Mouse (Mus musculus): Measurements from ENCODE around the gene Agpat3. TPM values are rescaled to one million over a fixed set of nuclear protein-coding genes. Genes with fewer than 3 reads are reported as not detected.
A peak's percentile ranks its signal among the peaks of the same experiment; 100 is the strongest.

Gene Agpat3
- total RNA-seq, 4 experiments from 2014 or later: 201 to 224 (median 209) TPM

DNA sequence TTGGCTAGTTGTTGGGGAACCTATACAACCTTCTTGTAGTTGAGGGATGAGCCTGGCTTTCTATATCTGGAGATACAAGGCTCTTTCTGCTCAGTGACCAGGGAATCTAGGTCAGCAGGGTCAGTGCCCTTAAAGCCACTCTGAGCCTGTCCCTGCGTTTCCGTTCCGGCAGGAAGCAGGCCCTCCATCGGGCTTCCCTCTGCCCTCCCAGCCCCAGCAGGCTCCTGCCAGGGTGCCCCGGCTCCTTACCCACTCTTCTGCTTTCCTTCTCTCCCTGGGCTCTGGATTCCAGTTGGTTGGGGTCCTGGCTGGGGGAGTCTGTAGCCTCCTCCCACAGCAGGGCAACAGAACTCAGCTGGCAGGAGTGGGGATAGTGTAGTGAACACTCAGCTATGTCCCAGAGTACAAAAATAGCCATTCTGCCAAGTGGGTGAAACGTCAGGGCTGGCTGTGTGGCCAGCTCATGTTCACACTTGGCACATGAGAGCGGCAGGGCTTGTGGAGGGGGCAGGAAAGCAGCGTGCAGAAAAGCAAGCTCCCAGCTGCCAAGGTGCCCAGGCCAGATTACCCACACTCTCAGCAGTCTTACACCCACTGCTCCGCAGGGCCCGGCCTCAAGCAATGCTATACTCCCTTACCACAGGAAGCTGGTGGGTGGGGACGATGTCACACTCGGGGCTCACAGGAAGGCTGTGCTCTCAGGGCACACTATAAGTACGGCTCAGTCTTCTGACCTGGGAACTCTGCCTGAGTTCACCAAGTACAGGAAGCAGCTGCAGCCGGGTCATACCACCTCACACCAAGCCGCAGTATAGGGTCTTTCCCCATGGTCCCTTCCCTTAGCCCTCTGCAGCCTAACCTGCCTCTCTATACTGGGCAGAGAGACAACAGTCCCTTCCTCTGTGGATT lies 54.5 kb downstream of the Agpat3 start:
- peak; percentile 49 to 67 for DNase-seq (ENCODE audit: low spot score in 2 of 2)

DNA sequence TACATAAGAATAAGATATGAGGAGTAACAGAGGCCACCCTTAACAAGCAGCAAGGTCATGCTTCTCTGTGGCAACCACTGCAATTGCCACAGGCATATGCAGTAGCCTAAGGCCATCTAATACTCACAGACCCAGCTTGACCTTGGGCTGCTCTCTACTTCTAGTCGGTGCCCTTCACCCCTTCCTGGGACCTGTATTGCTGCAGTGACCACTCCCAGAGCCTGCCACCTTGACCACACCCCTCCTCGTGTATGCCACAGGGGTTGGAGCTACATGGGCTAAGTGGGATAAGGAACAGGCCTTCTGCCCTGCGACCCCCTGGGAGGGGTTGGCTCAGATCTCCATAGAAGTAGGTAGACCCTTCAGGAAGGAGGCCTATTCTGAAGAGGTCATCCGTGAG lies 55.3 kb downstream of the Agpat3 start:
- DNase-seq (ENCODE audit: low spot score in 2 of 2): no peak

DNA sequence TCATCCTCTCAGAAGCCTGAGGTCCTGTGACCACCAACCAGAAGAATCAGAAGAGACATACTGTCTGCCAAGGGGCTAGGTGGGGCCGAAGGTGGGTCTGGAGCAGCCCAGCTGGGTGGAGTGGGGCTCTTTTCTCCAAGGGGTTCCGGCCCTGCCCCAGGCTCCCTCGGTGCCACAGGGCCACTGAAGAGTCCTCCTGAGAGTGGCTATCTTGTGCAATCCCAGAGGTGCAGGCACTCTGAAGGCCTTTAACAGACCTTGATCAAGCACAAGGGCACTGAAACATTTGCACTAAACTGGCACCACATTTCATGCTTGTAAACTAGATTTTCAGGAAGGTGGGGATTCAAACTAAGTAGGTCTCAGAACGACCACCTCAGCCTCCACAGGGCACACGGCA lies 55.9 kb downstream of the Agpat3 start:
- DNase-seq (ENCODE audit: low spot score in 2 of 2): no peak

DNA sequence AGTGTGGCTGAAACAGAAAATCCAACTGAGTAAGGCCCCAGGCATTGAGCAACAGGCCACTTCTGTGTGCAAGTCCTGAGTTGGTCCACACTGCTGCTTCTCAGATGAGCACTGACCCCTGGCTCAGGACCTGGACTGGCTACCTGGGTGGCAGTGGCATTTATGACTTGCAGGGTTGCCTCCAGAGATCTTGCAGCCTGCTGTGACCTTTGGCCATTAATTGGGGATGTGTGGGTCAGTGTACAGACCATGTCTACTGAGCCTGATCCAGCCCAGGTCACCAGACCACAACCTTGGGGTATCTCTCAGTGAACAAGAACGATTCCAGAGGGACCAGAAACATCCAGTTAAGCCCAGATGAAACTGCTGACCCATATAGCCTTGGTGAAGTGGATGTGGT lies 58.7 kb downstream of the Agpat3 start:
- DNase-seq (ENCODE audit: low spot score in 2 of 2): no peak

DNA sequence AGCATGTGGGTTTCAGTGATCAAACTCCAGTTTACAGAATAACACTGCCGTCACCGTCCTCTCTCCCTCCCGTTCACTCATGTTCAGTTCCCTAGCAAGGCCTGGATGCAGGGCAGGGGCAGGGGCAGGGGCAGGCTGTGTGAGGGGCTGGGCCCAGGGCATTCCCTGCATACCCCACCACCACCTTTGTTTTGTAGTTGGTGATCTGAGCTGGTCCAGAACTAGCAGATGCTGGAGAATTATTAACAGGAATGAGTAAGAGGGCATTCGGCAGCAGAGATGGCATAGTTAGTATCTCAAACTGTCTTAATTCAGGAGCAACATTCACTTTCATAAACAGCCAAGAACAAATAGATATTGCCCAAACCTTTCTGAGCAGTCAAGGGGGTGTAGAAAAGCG lies 59.9 kb downstream of the Agpat3 start:
- no peak for DNase-seq (ENCODE audit: low spot score in 2 of 2)

DNA sequence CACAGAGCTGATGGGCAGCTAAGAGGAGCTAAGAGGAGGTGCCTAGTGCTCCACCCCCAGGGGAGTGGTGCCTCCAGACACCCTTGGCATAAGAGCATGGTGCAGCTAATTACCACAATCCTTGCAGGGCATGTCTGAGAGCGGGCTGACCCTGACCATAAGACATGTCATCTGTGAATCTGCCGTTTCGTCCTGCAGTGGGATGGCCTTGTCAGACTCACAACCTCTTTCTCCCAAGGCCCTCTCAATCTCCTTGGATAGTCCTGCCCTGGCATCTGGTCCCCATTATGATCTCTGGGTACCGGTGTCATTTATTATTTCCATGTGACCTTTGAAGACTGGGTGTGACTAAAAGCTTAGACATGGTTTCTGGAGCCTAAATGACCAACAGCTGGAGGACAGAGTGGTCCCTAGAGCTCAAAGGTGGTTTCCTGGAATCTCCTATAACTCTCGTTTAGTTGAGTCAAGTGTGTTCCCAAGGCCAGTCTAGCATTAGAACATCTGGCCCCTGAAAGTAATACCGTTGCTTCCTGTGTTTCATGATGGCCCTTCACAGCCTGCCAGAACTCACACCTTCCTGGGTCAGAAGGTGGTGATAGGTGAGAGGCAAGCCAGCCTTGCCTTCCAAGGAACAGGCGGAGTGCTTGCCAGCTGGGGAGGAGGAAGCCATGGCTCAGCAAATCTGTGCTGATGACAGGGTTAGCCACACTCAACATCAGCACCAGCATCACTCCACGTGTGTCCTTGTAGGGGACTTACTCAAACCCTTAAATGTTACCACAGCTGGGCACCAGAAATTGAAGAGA lies 61.4 kb downstream of the Agpat3 start:
- no peak for DNase-seq (ENCODE audit: low spot score in 2 of 2)

DNA sequence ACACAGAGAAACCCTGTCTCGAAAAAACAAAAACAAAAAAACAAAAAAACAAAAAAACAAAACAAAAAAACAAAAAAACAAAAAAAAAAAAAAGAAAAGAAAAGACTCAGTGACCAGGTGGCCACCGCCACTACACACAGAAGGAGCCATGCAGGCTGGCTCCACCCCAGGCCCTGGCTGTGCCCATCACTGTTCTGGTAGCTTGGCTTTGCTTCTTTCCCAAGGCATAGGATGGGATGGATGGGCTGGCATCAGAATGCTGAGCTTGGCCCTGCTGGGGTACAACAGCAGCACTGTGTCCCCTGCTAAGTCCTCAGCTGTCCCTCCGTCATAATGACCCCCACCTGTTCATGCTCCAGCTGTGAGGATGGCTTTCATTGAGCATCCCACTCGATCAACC lies 63.4 kb downstream of the Agpat3 start:
- DNase-seq (ENCODE audit: low spot score in 2 of 2): no peak

DNA sequence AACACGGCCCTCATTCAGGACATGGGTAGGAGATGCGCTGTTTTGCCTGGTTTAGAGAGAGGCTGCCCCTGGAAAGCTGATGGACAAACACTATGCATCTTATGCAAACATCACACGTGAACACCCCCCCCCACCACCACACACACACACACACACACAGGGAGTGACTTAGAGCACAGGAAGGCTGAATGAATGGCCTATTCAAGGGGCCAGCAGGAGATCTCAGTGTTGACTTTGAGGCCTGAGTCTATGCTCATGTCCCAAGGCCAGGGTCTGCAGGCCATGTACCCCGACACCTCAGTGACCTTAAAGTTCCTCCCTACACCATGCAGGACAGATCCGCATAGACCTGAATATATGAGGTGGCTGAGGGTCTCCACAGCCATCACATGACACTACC lies 64.2 kb downstream of the Agpat3 start:
- no peak for DNase-seq (ENCODE audit: low spot score in 2 of 2)

DNA sequence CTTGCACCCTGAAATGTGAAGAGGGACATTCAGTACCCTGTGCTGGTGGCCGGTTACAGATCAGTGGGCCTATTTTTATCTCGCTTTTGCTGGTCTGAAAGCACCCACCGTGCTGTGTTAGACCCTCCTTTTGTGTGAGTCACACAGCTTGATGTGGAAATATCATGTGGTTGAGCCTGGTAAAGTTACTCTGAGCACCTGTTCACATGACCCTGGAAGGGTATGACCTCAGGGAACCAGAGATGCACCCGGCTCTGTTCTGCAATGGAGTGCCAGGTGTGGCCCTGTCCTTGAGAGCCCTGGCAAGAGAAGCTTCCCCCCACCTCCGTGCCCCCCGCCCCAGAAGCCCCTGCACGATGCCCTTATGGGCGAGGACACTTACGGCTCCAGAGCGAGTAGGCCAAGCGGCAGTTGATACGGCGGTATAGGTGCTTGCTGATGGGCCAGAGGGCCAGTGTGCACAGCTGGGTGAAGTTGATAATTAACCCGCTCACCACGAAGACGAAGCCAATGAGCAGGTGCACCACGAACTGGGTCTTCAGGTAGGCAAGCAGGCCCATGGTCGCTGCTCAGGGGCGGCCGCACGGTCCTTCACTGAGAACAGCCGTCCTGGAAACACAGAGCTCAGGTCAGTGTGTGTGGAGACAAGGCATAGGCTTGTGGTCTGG lies 64.7 kb downstream of the Agpat3 start:
- DNase-seq (ENCODE audit: low spot score in 2 of 2): no peak

DNA sequence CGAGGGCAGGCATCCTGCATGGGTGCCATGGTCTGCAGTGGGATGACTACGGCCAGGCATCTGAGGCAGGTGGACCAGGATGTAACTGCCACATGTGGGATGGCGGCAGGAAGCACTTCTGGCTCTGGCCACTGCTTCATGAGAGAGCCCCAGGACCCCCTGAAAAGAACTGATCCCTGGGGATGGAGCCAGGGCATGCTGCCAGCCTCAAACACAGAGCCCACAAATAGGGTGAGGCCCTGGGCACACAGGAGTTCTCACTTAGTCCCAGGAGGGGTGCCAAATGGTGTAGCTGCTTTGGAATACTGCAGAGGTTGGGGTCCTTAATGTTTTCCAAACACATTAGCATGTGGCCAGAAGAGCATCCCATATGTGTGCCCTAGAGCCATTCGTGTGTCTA lies 66.3 kb downstream of the Agpat3 start:
- no peak for DNase-seq (ENCODE audit: low spot score in 2 of 2)

DNA sequence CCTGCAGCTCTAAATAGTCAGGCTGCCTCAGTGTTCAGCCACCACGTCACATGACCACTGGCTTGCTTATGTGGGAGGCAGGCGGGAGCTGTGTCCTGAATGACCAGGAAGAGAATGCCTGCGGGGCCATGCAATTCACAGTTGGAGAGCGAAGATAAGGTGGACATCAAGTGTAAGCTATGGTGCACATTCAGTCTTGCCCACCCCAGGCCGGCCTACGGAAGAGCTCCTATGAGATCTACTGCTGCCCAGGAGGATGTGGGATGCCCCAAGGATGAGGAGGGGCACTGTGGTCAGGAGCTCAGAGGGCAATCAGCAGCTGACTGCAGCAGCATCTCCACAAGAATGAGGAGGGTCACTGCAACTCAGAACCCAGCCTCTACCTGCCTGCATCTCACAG lies 66.9 kb downstream of the Agpat3 start:
- no peak for DNase-seq (ENCODE audit: low spot score in 2 of 2)

DNA sequence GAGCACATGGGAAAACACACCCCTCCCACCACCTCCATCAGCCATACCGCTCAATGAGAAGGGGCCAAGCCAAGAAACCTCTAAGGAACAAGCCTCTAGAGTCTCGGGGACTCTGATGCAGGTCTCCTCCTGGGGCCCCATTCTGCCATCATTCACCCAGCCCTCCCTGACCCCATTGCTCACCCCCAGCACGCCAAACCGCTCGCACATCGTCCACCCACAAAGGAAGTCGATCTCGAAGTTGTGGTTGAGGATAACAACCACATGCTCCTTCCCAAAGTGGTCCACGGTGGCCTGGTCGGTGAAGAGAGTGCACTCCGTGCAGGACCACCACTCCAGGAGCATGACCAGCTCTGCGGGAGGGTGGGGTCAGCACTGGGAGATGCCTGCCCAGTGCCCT lies 67.5 kb downstream of the Agpat3 start:
- no peak for DNase-seq (ENCODE audit: low spot score in 2 of 2)

DNA sequence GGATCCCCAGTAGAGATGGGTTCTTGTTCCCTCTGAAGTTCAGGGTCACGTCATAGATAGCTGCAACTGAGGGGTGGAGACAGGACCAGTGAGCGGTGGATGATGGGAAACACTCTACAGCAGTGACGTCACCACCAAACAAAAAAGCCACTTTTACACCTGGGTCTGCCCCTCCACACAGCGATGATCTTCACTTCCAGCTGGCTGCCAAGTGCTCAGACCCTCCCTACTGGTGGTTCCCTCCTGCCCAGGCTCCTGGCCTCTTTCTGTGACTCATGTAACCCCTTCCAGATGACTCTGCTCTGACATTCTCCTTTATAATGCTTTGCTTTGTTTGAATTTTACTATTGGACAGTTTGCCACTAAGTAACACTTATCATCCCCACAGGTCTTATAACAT lies 69.9 kb downstream of the Agpat3 start:
- DNase-seq (ENCODE audit: low spot score in 2 of 2): no peak

DNA sequence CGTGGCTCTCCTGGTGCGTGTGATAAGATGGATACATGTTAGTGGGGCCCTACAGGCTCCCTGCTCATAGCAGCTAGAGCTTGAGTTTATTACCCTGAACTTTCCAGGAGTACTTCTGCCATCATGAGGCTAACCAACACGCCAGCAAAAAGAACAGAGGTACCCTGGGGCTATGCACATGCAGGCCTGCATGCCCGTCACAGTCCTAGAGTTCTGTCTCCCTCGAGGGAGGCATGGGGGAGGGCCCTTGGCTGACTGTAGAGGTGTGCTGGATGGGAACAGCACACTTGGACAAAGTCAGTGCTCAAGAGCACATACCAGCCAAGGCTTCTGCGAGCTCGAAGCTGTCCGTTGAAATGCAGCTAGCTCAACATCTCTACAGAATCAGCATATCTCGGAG lies 71.8 kb downstream of the Agpat3 start:
- DNase-seq (ENCODE audit: low spot score in 2 of 2): no peak

DNA sequence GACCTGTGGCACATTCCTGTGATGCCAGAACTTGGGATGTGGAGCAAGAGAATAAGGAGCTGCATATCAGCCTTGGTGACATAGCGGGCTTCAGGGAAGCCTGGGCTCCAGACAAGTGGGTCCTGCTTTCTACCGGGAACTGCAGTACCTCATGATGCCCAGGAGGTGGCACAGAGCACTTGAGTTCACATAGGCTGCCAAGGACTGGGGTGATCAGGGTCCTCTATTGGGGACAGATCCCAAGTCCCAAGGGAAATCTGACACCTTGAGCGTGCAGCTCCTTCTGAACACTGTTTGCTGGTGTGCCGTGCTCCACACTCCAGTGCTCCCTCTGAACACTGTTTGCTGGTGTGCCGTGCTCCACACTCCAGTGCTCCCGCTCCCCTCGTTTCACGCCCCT lies 73.1 kb downstream of the Agpat3 start:
- peak; percentile 36 to 59 for DNase-seq (ENCODE audit: low spot score in 2 of 2)

DNA sequence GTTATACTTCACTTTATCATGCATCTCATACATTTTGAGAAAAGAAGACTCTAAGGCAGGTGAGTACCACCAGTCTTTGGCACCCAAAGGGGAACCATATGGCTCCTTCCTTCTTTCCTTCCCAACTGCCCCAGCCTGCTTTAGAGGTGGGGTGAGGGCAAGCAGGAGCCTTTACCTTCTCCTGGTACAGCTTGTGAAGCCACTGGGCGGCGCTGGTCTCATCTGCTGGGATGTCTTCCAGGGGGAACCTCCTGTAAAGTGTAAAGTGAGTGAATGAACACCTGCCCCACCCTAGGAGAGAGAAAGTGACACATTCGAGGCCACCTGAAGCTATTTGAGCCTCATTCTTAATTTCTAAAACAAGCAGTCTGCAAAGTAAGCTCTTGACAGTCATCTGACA lies 74.5 kb downstream of the Agpat3 start:
- no peak for DNase-seq (ENCODE audit: low spot score in 2 of 2)

DNA sequence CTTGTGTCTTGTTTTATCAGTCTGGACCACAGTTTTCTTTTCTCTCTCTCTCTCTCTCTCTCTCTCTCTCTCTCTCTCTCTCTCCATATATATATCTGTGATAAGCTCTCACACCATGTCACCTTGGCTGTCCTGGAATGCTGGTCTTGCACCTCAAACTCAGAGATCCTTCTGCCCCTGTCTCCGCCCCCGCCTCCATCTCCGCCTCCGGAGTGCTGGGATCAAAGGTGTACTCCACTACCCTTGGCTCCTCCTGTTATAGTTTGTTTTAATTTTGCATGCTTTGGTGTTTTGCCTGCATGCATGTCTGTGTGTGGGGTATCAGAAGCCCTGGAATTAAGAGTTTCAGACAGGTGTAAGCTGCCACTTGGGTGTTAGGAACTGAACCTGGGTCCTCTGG lies 76.0 kb downstream of the Agpat3 start:
- no peak for DNase-seq (ENCODE audit: low spot score in 2 of 2)

DNA sequence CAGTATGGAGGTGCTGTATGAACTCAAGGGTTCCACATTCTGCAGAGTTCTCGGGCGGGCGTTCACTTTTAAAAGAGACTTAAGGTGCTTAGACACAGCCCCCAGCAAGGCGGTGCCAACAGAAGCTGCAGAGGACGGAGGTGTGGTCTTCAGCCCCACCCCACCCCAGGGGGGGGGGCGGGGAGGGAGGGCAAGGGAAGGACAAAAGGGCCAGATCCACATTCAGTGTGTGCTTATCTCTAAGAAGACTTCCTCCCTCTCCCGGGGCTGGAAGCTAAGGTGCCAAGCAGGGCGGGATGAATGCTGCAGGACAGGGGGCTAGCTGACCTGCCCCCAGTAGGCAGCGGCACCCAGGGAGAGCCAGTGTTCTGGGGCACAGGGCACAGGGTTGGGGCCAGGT lies 79.4 kb downstream of the Agpat3 start:
- DNase-seq (ENCODE audit: low spot score in 2 of 2): no peak

DNA sequence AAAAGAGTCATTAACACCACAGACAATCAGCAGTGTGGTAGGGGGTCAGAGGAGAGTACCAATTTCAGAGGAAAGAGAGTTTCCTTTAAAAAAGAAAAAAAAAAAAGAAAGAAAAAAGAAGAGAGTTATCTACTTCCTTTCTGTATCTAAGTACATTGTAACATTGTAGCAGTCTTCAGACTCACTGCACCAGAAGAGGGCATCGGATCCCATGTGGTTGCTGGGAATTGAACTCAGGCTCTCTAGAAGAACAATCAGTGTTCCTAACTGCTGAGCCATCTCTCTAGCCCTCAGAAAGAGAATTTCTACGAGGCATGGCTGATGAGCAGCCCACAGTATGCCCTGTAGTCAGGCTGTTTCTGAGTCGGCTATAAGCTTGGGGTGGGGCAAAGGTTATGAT lies 86.4 kb downstream of the Agpat3 start:
- no peak for DNase-seq (ENCODE audit: low spot score in 2 of 2)

DNA sequence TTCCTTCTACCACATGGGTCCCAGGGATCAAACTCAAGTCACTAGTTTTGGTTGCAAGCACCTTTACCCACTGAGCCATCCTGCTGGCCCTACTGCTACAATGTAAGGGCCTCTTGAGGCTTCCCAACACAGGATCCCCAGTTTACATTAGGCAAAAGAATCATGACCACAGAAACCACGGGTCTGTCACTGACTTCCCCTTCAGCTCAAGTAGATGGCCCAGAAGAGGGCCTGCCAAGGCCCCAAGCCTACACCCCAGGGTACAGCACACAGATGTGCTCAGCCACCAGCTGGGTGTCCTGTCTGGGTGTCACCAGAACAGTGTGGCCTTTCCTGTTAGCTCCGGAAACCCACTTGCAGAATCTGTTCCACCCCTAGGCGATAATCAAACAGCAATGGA lies 87.6 kb downstream of the Agpat3 start:
- DNase-seq (ENCODE audit: low spot score in 2 of 2): no peak

DNA sequence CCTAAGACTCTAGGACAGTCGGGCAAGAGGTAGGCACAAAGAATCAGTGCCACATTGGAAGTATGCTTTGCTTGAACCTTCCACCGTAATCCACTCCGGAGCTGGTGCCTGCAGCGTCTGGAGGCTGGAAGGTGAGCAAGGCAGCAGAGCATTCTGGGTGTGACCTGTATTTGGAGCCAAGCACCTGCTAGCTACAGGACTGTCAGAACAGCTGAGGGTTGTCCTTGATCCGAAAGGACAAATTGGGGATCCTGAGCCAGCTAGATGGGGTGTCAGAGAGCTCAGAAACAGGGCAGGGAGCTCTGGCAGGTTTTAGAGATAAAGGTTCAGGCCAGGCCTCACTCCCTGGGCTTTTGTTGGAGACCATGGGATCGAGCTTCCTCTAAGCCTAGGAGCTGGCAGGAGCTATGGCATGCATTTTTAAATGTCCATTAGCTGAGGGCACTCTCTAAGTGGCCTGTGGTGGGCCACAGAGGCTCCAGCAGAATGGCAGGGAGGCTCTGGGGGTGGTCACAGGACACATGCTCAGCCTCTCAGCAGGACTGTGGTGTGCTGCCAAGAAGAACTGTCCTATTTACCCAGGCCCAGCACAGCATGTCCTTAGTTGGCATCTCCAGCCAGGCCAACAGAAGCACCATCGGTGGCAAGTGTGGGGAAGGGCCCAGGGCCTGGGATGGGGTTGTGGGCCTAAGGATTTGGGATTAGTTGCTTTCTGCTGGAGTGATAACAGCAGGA lies 91.2 kb downstream of the Agpat3 start:
- DNase-seq (ENCODE audit: low spot score in 2 of 2): no peak

DNA sequence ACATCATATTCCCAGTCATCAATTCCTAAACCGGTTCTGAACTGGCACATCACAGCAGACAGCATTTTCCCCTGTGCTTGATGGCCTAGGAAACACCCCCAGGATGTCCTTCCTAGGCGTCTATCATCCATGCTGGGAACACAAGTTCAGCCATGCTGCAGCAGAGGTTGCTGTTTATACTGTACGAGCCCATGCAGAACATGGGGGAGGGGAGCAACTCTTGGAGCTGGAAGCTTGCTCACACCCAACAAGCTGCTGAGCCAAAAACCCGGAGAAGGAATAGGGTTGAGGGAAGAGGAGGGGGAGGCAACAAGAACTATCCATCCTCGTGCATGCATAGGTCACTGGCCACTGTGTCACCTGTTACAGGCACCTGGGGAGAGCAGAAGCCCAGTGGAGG lies 92.0 kb downstream of the Agpat3 start:
- DNase-seq (ENCODE audit: low spot score in 2 of 2): no peak
